Mouse (Mus musculus): ENCODE measurements at regions not wholly inside any gene's neighbourhood (a gene's known extent, or its start where the extent isn't known, plus 50 kb on each side); places are given as distances from the start of the nearest gene placed in this dataset.

DNA sequence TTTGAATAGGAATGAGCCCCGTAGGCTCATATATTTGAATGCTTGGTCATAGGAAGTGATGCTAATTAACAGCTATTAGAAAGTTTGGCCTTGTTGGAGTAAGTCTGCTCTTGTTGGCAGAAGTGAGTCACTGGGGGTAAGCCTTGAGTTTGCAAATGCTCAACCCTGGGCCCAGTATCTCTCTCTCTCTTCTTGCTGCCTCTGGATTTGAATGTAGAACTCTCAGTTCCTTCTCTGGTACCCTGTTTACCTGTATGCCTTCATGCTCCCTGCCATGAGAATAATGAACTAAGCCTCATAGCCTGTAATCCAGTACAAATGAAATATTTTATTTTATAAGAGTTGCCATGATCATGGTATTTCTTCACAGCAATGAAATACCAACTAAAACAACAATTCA lies 308.4 kb upstream of the Tbl1xr1 start:
- TF ChIP-seq CTCF (IDR thresholded peaks at IDR 0.05) = no peak
- no peak for TF ChIP-seq EP300 (IDR thresholded peaks at IDR 0.05)
